Mouse (Mus musculus): ENCODE measurements at regions not wholly inside any gene's neighbourhood (a gene's known extent, or its start where the extent isn't known, plus 50 kb on each side); places are given as distances from the start of the nearest gene placed in this dataset.

DNA sequence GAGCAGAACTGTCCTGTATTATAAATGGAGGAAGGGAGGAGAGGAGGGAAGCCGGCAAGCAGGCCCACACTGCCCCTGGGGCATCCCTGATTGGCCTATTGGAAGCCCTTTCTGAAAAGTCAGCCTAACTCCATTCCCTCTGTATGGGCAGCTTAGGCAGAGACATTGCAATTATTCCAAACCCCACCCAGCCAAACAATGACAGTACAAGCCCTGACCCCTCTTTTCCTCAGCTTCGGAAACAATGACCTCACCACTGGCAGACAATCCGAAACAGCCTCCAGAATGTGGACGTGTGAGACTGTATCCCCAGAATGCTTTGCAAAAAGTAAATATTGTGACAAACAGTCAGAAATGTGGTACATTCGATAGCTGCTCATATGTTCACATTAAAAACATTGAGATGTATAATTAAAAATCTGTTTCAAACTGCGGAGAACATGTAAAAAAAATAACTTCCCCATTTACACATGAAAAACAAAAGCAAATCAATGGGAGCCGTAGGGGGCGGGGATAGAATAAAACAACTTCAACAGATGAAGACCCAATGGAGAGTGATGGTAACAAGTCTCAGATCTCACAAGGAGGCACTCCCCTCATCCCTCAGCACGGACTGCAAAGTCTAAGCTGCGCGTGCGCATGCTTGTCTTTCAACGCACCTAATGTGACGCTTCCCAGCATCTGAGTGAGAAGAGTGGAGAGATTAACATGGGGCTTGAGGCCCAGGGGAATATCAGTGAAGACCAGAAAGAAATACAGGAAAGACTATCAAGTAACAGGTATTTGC is 134.9 kb upstream of the Top1 start:
- H3K4me3 ChIP-seq (ENCODE audit: control insufficient read depth, insufficient read depth, low read length) = no peak overlapping the region
- H3K4me1 ChIP-seq (replicated peaks; ENCODE audit: control insufficient read depth, insufficient read depth, low read length) = no peaks in the 10 kb centered on the region
- DNase-seq = no peak
- TF ChIP-seq POLR2A (IDR thresholded peaks at IDR 0.05; ENCODE audit: control insufficient read depth, extremely low read depth, insufficient read depth, low read length, poor library complexity) = no peak
- TF ChIP-seq CTCF (IDR thresholded peaks at IDR 0.05; ENCODE audit: borderline replicate concordance, control insufficient read depth, extremely low read depth, insufficient read depth, low read length, poor library complexity) = no peak
- 66% methylated on average over 14 of the region's 14 CpGs for WGBS
- no peaks in the 10 kb centered on the region for H3K36me3 ChIP-seq (ENCODE audit: control insufficient read depth, insufficient read depth, low read length)
- no peaks in the 10 kb centered on the region for H3K27me3 ChIP-seq (ENCODE audit: control insufficient read depth, insufficient read depth, low read length)
- no peak overlapping the region for H3K27ac ChIP-seq (ENCODE audit: control insufficient read depth, insufficient read depth, low read length)

DNA sequence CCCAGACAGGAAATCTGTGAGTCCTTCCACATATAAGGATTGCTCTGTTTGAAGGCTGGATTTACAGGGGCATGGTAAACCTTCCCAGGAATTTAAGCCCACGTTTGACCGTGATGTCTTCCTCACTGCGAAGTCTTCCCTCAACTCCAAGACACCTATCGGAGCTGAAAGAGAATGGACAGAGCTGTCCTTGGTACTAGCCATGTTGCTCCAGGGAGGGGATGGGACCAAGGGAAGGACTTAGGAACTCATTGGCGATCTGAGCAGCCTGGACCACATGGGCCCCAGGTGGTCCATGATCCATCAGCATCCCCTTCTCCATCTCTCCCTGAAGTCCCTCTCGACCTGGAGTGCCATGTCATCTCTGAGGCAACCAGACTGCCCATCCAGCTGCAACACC is 130.1 kb upstream of the Top1 start:
- 44% methylated on average over 6 of the region's 6 CpGs for WGBS
- Histone ChIP-seq H3K4me3 (ENCODE audit: control insufficient read depth, insufficient read depth, low read length) (no peak overlapping the region), H3K27me3 (ENCODE audit: control insufficient read depth, insufficient read depth, low read length) (no peaks in the 10 kb centered on the region; the same call in 1 of the 2 replicates), H3K4me1 (replicated peaks; ENCODE audit: control insufficient read depth, insufficient read depth, low read length) (no peaks in the 10 kb centered on the region), H3K36me3 (ENCODE audit: control insufficient read depth, insufficient read depth, low read length) (no peaks in the 10 kb centered on the region), H3K27ac (ENCODE audit: control insufficient read depth, insufficient read depth, low read length) (no peak overlapping the region)
- DNase-seq = no peak
- TF ChIP-seq POLR2A (IDR thresholded peaks at IDR 0.05; ENCODE audit: control insufficient read depth, extremely low read depth, insufficient read depth, low read length, poor library complexity) (no peak), CTCF (IDR thresholded peaks at IDR 0.05; ENCODE audit: borderline replicate concordance, control insufficient read depth, extremely low read depth, insufficient read depth, low read length, poor library complexity) (no peak)

DNA sequence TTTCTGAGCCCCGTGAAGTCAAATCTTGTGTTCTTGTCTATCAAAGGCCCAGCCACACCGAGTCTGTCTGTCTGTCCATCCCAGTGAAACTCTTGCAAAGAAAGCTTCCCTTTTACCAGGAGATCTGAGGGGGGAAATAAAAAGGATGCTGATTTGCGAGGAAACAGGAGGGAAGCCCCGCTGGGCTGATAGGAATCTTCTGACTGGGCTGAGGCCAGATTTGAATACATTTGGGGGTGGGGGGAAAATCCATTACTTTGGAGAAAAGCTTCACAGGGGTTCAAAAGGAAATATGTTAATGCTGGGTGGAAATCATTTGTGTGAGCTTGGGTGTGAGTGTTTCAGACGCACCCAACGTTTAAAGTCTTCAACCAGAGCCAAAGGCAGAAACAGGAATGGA is 129.2 kb upstream of the Top1 start:
- H3K36me3 ChIP-seq (ENCODE audit: control insufficient read depth, insufficient read depth, low read length) = no peaks in the 10 kb centered on the region
- no peak for DNase-seq
- no peaks in the 10 kb centered on the region; the same call in 1 of the 2 replicates for H3K27me3 ChIP-seq (ENCODE audit: control insufficient read depth, insufficient read depth, low read length)
- no peak overlapping the region for H3K27ac ChIP-seq (ENCODE audit: control insufficient read depth, insufficient read depth, low read length)
- H3K4me3 ChIP-seq (ENCODE audit: control insufficient read depth, insufficient read depth, low read length) = no peak overlapping the region
- no peaks in the 10 kb centered on the region for H3K4me1 ChIP-seq (replicated peaks; ENCODE audit: control insufficient read depth, insufficient read depth, low read length)
- WGBS = 36% methylated on average over 6 of the region's 6 CpGs
- TF ChIP-seq POLR2A (IDR thresholded peaks at IDR 0.05; ENCODE audit: control insufficient read depth, extremely low read depth, insufficient read depth, low read length, poor library complexity) (no peak), CTCF (IDR thresholded peaks at IDR 0.05; ENCODE audit: borderline replicate concordance, control insufficient read depth, extremely low read depth, insufficient read depth, low read length, poor library complexity) (no peak)

DNA sequence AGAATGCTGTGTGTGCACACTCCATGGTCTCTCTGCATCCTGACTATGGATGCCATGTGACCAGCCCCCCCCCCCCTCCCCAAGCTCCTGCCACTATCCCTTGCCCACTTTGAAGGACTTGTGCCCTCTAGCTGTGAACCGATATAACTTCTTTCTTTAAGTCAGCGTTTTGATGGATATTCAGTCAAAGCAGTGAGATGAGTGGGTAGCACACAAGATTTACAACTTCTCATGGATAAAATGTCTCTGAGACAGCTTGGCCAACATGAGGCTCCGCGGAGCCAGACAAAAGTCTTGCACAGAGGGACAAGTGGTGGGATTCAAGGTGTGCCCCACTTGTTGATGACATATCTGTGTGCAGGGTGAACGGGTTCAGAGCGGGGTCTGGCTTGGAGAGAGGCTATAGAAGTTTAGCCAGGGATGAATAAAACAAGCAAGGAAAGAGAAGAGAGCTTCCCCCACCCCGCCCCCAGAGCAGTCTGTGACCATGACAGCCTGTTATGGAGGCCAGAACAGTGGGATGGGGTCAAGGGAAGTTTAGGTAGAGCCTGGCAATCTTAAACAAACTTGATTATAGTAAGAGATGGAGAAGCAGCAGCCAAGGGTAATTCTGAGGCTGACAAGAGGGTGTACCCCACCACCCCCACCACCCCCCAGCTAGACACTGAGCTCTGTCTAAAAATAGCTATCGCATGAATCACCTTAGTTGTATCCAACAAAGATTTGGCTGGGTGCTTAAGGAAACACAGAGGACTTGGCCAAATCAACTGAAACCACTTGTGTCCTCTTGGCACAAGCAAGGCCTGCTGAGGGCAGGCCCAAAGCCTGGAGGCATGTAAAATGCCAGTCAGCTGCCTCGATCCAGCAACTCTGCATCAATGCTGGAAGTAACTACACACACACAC is 120.1 kb upstream of the Top1 start:
- TF ChIP-seq CTCF (IDR thresholded peaks at IDR 0.05; ENCODE audit: borderline replicate concordance, control insufficient read depth, extremely low read depth, insufficient read depth, low read length, poor library complexity) = no peak
- no peak for TF ChIP-seq POLR2A (IDR thresholded peaks at IDR 0.05; ENCODE audit: control insufficient read depth, extremely low read depth, insufficient read depth, low read length, poor library complexity)
- WGBS = 88% methylated on average over 9 of the region's 9 CpGs

DNA sequence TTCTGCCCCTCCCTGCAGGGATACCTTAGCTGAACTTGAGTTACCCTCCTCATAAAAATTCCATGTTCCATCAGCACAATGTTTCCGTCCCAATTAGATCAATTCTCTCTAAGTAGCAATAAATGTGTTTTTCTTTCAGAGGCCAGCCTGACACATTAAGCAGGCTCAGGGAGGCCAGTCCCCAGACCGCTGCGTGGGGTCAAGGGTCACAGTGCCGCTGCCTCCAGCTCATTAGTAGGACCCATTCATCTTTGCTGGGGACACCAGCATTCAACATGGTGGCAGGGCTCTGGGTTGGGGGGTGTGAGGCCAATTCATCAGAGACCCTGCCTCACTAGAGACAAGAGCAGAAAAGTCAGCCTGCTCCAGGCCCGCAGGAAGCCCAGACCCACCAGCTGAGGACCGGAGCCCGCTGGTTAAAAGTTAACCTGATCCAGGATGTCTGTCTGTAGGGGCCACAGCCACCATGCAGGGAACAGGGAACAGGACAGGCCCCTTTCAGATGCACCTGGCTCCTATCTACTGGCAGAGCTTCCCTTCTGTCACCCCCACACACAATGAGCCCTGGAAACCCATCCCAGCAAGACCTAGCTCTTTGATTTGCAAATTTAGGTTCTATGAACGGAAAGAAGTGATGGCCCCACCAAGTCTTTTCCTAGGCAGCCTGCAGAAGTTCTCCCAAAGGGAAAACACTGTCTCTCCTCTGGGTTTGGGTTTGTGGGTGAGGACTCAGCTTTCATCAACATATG is 119.1 kb upstream of the Top1 start:
- Histone ChIP-seq H3K4me1 (replicated peaks; ENCODE audit: control insufficient read depth, insufficient read depth, low read length) (no peaks in the 10 kb centered on the region), H3K4me3 (ENCODE audit: control insufficient read depth, insufficient read depth, low read length) (no peak overlapping the region), H3K27ac (ENCODE audit: control insufficient read depth, insufficient read depth, low read length) (no peak overlapping the region), H3K36me3 (ENCODE audit: control insufficient read depth, insufficient read depth, low read length) (no peaks in the 10 kb centered on the region), H3K27me3 (ENCODE audit: control insufficient read depth, insufficient read depth, low read length) (no peaks in the 10 kb centered on the region)
- no peak for DNase-seq
- TF ChIP-seq POLR2A (IDR thresholded peaks at IDR 0.05; ENCODE audit: control insufficient read depth, extremely low read depth, insufficient read depth, low read length, poor library complexity) (no peak), CTCF (IDR thresholded peaks at IDR 0.05; ENCODE audit: borderline replicate concordance, control insufficient read depth, extremely low read depth, insufficient read depth, low read length, poor library complexity) (no peak)
- 93% methylated on average over 8 of the region's 8 CpGs for WGBS

More for the DNA sequence above, 120.1 kb upstream of the Top1 start:
- no peaks in the 10 kb centered on the region for H3K36me3 ChIP-seq (ENCODE audit: control insufficient read depth, insufficient read depth, low read length)
- no peak for DNase-seq
- H3K27me3 ChIP-seq (ENCODE audit: control insufficient read depth, insufficient read depth, low read length) = no peaks in the 10 kb centered on the region
- H3K4me1 ChIP-seq (replicated peaks; ENCODE audit: control insufficient read depth, insufficient read depth, low read length) = no peaks in the 10 kb centered on the region
- H3K4me3 ChIP-seq (ENCODE audit: control insufficient read depth, insufficient read depth, low read length) = no peak overlapping the region
- no peak overlapping the region for H3K27ac ChIP-seq (ENCODE audit: control insufficient read depth, insufficient read depth, low read length)

DNA sequence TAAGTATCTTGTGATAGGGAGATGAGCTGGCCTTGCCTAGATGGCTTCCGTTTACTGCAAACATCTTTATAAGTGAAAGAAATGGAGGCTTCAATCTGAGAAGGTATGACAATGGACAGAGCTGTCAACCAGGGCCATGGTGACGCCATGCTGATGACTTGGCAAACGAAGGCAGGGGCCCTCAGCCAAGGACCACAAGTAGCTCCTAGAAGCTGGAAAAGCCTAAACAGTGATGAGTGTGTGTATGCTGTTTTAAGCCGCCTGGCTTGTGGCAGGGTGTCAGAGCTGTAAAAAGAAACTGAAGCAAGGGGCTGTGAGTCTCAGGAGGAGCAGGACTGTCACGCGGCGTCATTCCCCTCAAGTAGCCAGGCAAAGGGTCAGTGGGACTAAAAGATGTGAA is 116.4 kb upstream of the Top1 start:
- no peak overlapping the region for H3K4me3 ChIP-seq (ENCODE audit: control insufficient read depth, insufficient read depth, low read length)
- H3K36me3 ChIP-seq (ENCODE audit: control insufficient read depth, insufficient read depth, low read length) = no peaks in the 10 kb centered on the region
- H3K4me1 ChIP-seq (replicated peaks; ENCODE audit: control insufficient read depth, insufficient read depth, low read length) = no peaks in the 10 kb centered on the region
- no peak for DNase-seq
- H3K27ac ChIP-seq (ENCODE audit: control insufficient read depth, insufficient read depth, low read length) = no peak overlapping the region
- TF ChIP-seq POLR2A (IDR thresholded peaks at IDR 0.05; ENCODE audit: control insufficient read depth, extremely low read depth, insufficient read depth, low read length, poor library complexity) (no peak), CTCF (IDR thresholded peaks at IDR 0.05; ENCODE audit: borderline replicate concordance, control insufficient read depth, extremely low read depth, insufficient read depth, low read length, poor library complexity) (no peak)
- WGBS = 92% methylated on average over 7 of the region's 7 CpGs
- no peaks in the 10 kb centered on the region for H3K27me3 ChIP-seq (ENCODE audit: control insufficient read depth, insufficient read depth, low read length)

All from thymus, adult 2 months (tissue).